Mouse (Mus musculus): ENCODE results near the gene Sptssa.
A peak's percentile ranks its signal among the peaks of the same experiment; 100 is the strongest.
"Not testable (repeated sequence)": the region's sequence is repeated elsewhere in the genome, so short reads cannot be mapped to it uniquely, and the experiment has no call there.

Sptssa gene

GRCm38 (mm10) chr12:54656396-54657171 is at the start of gene Sptssa:
Gene Sptssa, minus strand, starts transcription at chr12:54656573.
- DNase-seq (ENCODE audit: low read depth, low spot score), result peak; percentile 92

DNA sequence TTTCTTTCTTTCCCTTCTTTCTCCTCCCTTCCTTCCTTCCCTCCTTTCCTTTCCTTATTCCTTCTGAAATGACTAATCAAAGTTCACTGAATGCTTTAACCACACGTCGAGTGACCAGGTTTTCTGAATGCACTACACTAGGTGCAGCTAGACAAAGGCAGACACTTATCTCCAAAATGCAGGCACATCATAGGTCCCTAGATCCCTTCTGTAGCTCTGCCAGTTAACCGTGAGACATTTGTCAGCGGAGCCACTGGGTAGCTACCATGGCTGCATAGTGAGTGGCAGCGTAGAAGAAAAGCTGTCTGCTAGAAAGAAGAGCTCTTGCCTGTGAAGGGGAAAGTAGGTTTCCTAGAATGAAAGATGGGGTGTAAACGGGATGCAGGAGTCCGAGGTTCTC is 43.0 kb upstream of the Sptssa start:
- DNase-seq (ENCODE audit: low read depth, low spot score), result no peak

DNA sequence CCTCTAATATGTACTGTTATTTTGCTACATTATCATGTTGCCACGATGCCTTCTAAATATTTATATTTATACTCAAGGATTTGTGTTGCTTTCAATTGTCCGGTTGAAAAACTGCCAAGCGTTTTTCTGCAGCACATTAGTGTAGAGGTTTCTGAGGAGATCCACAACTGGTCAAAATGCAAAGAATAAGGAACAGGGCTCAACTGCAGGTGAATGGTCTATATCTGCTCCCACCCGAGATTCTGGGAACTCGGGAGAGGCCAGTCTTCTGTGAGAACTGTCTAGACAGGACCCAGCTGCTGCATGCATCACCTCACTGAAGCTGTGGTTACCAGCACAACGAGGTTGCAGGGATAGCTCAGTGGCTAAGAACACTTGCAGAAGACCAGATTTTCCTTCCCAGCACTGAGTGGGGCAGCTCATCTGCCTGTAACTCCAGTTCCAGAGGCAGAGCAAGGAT is 41.4 kb upstream of the Sptssa start:
- no peak for DNase-seq (ENCODE audit: low read depth, low spot score)

DNA sequence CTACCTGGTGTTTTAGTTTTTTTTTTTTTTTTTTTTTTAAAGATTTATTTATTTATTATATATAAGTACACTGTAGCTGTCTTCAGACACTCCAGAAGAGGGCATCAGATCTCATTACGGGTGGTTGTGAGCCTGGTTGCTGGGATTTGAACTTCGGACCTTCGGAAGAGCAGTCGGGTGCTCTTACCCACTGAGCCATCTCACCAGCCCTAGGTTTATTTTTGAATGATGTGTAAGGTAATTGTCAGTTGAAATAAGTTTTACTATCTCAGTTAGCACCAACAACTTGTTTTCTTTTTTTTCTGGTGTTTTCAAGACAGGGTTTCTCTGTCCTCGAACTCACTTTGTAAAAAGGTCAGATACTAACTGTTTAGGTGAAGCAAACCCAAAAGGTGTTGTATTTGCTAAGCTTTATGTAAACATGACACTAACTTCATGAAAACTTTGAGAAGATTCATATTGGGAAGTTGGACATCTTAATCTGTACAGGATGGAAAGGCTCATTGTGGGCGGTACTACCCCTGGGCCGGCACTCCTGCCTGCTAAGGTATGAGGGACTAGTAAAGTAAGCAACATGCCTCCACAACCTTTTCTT is 40.7 kb upstream of the Sptssa start:
- no peak for DNase-seq (ENCODE audit: low read depth, low spot score)

DNA sequence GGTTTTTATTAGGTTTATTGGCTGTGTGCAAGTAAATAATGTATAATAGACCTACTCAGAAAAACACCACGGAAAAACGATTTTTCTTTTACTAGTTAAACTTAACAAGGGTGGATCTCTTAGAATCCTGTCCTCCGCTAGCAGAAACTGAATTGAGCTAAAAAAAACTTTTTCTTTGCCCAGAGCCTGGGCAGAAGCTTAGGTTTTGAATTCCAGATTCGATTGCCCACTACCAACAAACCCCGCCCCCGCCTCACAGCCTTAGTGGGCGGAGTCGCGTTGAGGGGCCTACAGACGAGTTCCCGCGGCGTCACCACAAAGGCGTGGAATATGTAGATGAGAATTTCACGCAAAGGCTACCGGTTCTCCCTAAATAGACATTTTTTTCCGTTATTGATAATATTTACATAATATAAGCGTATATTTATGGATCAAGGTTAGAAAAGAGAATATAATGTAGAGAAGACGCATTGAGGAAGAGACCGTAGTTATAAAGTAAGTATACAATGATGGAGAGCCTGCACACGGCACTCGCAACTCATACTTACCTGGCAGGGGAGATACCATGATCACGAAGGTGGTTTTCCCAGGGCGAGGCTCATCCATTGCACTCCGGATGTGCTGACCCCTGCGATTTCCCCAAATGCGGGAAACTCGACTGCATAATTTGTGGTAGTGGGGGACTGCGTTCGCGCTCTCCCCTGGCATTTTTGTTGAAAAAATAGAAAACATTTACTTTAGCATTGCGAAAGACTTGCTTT is 40.0 kb upstream of the Sptssa start:
- peak; percentile 96 for DNase-seq (ENCODE audit: low read depth, low spot score)

- DNase-seq (ENCODE audit: low read depth, low spot score), result peak; percentile 98
Measured at GRCm38 (mm10) chr12:54695511-54696241, 39.3 kb upstream of the Sptssa start, which contains the start of gene Eapp. Gene Eapp, minus strand, starts transcription at chr12:54695897.

DNA sequence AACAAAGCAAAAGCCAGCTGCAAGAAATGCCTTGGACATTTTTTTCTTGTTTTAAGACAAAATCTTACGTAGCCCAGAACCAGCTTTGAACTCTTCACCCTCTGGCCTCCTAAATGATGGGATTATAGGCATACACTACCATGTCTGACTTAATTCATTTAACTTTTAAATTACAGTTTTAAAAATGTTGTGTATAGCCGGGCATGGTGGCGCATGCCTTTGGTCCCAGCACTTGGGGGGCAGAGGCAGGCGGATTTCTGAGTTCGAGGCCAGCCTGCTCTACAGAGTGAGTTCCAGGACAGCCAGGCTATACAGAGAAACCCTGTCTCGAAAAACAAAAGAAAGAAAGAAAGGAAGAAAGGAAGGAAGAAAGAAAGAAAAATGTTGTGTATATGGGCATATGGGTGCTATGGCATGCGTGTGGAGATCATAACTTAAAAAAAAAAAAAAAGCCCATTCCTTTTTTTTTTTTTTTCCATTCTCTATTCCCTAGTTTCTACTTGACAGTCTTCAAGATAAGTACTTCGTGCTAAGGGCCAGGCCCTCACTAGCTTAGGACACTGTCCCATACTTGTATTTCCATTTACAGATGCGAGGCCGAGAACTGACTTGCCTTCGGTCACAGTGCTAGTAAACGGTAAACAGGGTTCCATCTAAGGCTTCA is 38.6 kb upstream of the Sptssa start:
- DNase-seq (ENCODE audit: low read depth, low spot score), result no peak

- no peak for DNase-seq (ENCODE audit: low read depth, low spot score)
Measured at GRCm38 (mm10) chr12:54689082-54689481, 32.7 kb upstream of the Sptssa start.

GRCm38 (mm10) chr12:54683182-54683581 is 26.8 kb upstream of the Sptssa start:
- no peak for DNase-seq (ENCODE audit: low read depth, low spot score)

DNA sequence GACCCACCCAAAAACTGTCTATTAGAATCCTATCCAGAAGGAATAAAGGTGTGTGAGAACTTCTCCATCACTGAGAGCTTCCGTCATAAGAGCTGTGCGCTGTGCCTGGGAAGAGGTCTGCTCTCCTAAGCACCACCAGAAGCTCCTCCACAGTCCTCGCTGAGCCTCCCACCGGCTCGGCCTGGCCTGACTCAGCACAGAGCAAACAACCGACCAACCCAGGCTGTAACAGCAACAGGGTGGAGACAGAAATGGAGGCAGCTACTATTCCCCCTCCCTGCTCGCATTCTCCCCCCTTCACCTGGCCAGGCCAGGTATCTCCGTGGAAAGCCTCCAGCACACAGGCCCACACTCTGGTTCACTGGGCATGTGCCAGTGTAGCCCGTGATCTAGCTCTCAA is 20.3 kb upstream of the Sptssa start:
- no peak for DNase-seq (ENCODE audit: low read depth, low spot score)

DNA sequence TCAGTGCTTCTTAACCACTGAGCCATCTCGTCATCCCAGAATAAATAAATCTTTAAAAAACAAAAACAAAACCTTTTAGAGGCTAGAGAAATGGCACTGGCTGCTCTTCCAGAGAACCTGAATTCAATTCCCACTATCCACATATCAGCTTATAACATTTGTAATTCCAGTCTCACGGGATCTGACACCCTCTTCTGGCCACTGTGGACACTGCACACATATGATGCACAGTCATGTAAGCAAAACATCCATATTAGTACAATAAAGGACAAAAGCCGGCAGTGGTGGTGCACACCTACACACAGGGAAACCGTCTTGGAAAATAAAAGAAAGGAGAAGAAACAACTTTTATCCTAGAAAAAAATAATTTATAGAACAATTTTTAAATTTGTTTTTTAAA is 19.0 kb upstream of the Sptssa start:
- DNase-seq (ENCODE audit: low read depth, low spot score), result no peak

DNA sequence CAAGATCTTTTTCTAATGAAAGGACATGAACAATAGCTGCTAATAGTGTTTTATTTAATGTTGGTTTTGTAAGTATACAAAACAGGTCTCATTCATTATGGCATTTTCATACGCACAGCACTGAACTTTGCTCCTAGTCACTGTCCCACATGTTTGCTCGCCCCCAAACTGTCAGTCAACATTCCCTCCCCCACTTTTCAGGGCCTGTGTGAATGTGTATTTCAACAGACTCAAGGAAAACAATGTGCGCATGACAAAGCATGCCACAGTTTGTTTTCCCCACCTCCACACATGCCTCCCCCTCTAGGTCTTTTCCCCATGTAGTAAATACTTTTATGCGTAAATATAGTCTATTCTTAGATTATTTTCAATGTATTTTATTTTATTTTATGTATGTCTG is 14.9 kb upstream of the Sptssa start:
- DNase-seq (ENCODE audit: low read depth, low spot score), result no peak

- no peak for DNase-seq (ENCODE audit: low read depth, low spot score)
Measured at GRCm38 (mm10) chr12:54668141-54668540, 11.8 kb upstream of the Sptssa start.

GRCm38 (mm10) chr12:54665526-54665925 is 9.2 kb upstream of the Sptssa start:
- no peak for DNase-seq (ENCODE audit: low read depth, low spot score)

- DNase-seq (ENCODE audit: low read depth, low spot score), result not testable (repeated sequence)
Measured at GRCm38 (mm10) chr12:54661470-54661869, 5.1 kb upstream of the Sptssa start.

- DNase-seq (ENCODE audit: low read depth, low spot score), result no peak
Measured at GRCm38 (mm10) chr12:54659901-54660300, 3.5 kb upstream of the Sptssa start.

DNA sequence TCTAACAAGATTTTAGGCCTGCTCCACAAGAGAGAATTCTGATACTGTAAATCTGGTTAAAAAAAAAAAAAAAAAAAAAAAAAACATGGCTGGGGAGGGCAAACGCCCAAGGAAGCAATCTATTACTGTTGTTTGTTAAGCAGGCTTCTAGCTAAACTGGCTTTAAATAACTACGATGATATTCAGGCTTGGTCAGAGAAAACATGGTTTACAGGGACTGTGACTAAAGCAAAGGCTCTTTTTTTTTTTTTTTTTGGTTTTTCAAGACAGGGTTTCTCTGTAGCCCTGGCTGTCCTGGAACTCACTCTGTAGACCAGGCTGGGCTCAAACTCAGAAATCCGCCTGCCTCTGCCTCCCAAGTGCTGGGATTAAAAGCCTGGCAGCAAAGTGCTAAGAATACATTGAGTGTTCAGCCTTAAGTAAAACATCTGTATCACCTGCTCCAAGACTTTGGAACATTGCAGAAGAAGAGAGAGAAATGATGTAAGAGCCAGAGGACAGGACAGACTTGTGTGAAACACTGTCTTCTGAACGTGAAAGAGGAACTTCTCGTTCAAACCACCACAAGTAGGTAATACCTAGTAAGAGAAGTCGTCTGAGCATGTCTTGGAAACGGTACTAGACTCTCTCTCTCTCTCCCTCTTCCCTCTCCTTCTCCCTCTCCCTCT is 2.2 kb upstream of the Sptssa start:
- DNase-seq (ENCODE audit: low read depth, low spot score), result no peak

DNA sequence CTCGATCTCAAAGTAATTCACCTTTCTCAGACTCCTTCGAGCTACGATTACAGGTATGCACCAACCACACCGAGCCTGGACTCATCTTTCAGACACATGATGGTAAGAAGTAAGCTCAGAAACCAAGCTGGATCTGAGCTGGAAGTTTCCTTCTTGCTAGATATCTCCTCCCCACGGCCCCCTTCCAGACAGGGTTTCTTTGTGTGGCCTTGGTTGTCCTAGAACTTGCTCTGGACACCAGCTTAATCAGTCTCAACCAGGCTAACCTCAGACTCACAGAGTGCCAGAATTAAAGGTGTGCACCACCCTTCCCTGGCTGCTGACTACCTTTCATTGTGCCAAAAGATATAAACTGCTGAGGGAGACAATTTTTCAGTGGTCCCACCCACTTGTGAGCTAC is 1.6 kb upstream of the Sptssa start:
- no peak for DNase-seq (ENCODE audit: low read depth, low spot score)

DNA sequence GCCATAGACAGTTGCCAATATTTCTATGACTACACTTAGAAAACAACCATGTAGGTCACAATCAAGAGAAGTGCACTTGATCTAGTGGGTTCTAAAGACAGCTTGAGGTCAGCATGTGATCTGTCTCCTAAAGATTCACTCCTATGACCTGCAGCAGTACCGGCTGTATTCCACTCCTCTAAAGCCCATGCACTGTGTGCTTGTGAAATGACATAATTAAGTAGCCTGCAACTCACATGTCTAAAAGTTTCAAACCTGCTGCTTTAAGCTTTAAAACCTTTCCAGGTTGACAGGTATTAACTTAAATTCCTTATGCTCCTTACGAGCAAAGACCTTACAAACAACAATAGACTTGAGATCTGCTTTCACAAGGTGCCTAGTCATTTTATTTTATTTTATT is 853 bp upstream of the Sptssa start:
- DNase-seq (ENCODE audit: low read depth, low spot score), result no peak

- DNase-seq (ENCODE audit: low read depth, low spot score), result no peak
Measured at GRCm38 (mm10) chr12:54656039-54656395, 356 bp downstream of the Sptssa start.

All from skeletal muscle tissue, adult 2 months (tissue).